Mouse (Mus musculus) neural tube, embryonic 14.5 days (tissue): ENCODE measurements at regions not wholly inside any gene's neighbourhood (a gene's known extent, or its start where the extent isn't known, plus 50 kb on each side); places are given as distances from the start of the nearest gene placed in this dataset.

Source experiments
- ATAC-seq: fragments of 200-750 bp; cut with Nextera tagmentation; 2 replicates; pipeline ENCODE4 v1.8.0; 2017; ENCODE audit warnings: low read depth, mild to moderate bottlenecking, moderate TSS enrichment, moderate library complexity
- H3K27ac ChIP-seq: fragments of 300-500 bp; sonication (generic); 2 replicates; pipeline ENCODE4 v1.5.1; 2014; ENCODE audit warnings: low read depth, mild to moderate bottlenecking, control low read depth, low read length, moderate library complexity, mixed read lengths
- H3K27me3 ChIP-seq: fragments of 300-500 bp; sonication (generic); 2 replicates; pipeline ENCODE4 v1.6.1; 2014; ENCODE audit warnings: low read length; ENCODE audit not compliant: control insufficient read depth, insufficient read depth
- H3K36me3 ChIP-seq: fragments of 300-500 bp; sonication (generic); 2 replicates; pipeline ENCODE4 v1.6.1; 2014; ENCODE audit warnings: low read length, mixed read lengths; ENCODE audit not compliant: control insufficient read depth, insufficient read depth
- H3K4me1 ChIP-seq: fragments of 300-500 bp; sonication (generic); 2 replicates; pipeline ENCODE4 v1.6.1; 2014; ENCODE audit warnings: low read length; ENCODE audit not compliant: control insufficient read depth, insufficient read depth
- H3K4me2 ChIP-seq: fragments of 300-500 bp; sonication (generic); 2 replicates; pipeline ENCODE4 v1.6.1; 2014; ENCODE audit warnings: mild to moderate bottlenecking, low read depth, low read length, control low read depth
- H3K4me3 ChIP-seq: fragments of 300-500 bp; sonication (generic); 2 replicates; pipeline ENCODE4 v1.5.1; 2014; ENCODE audit warnings: low read depth, low read length, control low read depth, mixed read lengths
- H3K9ac ChIP-seq: fragments of 300-500 bp; sonication (generic); replicated peaks from 2 replicates; pipeline ENCODE4 v1.6.1; 2014; ENCODE audit warnings: low read depth, mild to moderate bottlenecking, control low read depth, low read length, mixed read lengths
- H3K9me3 ChIP-seq: fragments of 300-500 bp; sonication (generic); 2 replicates; pipeline ENCODE4 v1.6.1; 2016; ENCODE audit warnings: low read length; ENCODE audit not compliant: control insufficient read depth
- WGBS: fragments of 180-500 bp; shearing (Covaris S2); extraction: QIAGEN DNeasy Blood & Tissue Kit; methylation state at CpG from one replicate; pipeline ENCODE4 v1.1.7; 2014; 5-methylcytosine and 5-hydroxymethylcytosine counted together

DNA sequence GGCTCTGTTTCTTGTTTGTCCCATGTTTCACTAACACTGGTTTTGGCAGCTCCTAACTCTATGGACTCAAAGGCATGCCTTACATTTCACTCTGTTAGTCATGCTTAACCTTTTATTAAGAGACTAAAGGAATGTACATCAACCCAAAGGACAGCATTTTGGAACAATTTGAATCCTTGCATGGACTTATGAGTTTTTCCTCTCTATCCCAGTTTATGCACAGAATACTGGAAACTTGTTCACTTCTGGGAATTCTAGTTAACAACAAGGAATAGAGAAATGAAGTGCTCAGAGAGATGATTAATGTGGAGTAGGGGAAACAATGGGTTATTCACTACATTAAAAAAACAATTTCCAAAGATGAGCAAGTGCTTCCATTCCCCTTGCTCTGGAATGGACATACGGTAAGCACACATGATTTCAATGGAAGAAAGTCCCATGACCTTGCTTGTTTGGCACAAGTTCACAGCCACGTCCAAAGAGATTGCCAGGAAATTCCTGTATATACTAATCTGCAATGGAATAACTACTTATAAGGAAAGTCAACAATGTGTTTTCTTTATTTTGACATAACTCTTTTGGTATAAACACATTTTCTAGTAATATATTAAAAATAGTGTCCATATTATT, 313.9 kb upstream of the Rasgrp1 start:
- WGBS, result 84% methylated on average over 2 of the region's 2 CpGs
- Histone ChIP-seq H3K27me3 (no peaks in the 10 kb centered on the region), H3K36me3 (no peaks in the 10 kb centered on the region)

DNA sequence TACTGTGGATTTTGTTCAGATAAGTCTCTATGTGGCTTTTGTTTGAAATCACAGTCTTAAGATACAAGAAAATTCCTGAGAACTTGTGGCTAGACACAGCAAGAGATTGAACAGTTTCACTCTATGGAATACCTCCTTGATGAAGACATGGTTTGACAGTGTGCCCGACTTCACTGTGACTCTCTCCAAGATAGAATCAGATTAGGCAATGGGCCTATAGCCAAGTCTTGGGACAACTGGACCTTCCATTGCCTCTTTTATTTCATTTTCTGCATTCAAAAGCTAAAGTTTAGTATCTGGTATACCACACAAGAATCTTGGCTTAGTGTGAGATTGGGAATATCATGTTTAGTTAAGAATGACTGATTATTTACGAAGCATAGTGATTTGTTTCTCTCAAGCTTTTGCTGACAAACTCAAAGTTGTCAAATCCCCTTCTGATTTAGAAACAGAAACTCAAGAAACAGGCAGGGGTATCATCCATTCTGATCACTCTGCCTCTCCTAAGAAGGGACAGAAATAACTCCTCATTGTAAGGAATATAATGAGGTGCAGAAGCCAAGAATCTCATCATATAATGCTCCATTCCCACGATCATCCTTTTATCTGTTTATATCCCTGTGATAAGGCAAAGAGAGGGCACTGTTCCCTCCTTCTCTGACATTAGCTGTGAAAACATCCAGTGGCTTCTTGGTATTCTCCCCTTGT, 317.6 kb upstream of the Rasgrp1 start:
- no peaks in the 10 kb centered on the region for H3K36me3 ChIP-seq
- H3K4me1 ChIP-seq, result no peaks in the 10 kb centered on the region
- 95% methylated on average over 3 of the region's 3 CpGs for whole genome bisulfite sequencing
- H3K4me2 ChIP-seq, result no peak overlapping the region
- H3K4me3 ChIP-seq, result no peak overlapping the region
- H3K27ac ChIP-seq, result no peak overlapping the region
- H3K9me3 ChIP-seq, result no peaks in the 10 kb centered on the region
- no peak overlapping the region for H3K9ac ChIP-seq
- ATAC-seq, result no peak
- no peaks in the 10 kb centered on the region for H3K27me3 ChIP-seq

More for the DNA sequence above, 313.9 kb upstream of the Rasgrp1 start:
- H3K4me2 ChIP-seq, result no peak overlapping the region
- no peaks in the 10 kb centered on the region for H3K4me1 ChIP-seq
- no peaks in the 10 kb centered on the region for H3K9me3 ChIP-seq
- no peak overlapping the region for H3K27ac ChIP-seq
- H3K4me3 ChIP-seq, result no peak overlapping the region
- no peak overlapping the region for H3K9ac ChIP-seq
- no peak for ATAC-seq

GRCm38 (mm10) chr2:117662653-117663052, 319.9 kb upstream of the Rasgrp1 start:
- Histone ChIP-seq H3K9me3 (no peaks in the 10 kb centered on the region), H3K4me3 (no peak overlapping the region), H3K9ac (no peak overlapping the region), H3K4me2 (no peak overlapping the region), H3K27me3 (no peaks in the 10 kb centered on the region), H3K36me3 (no peaks in the 10 kb centered on the region), H3K4me1 (no peaks in the 10 kb centered on the region), H3K27ac (no peak overlapping the region)
- ATAC-seq, result no peak

DNA sequence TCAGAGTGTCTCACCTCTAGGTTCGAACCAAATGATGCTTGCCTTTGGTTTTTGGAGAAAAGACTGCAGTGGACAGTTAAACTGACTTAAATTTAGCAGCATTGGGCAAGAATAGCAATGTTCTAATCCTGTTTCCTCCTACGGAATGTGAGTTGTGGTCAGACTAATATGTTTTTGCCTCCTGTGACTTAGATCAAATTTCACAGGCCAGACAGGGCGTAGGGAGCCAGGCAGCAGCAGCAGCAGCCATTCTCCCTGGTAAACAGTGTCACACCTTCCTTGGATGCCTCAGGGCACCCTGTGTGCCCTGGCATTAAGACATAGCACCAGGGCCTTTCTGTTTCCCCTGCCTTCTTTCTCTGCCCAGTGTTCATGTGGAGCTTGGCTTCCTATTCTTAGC, 323.7 kb upstream of the Rasgrp1 start:
- ATAC-seq, result no peak
- Histone ChIP-seq H3K27me3 (no peaks in the 10 kb centered on the region), H3K4me2 (no peak overlapping the region), H3K4me1 (no peaks in the 10 kb centered on the region), H3K36me3 (no peaks in the 10 kb centered on the region), H3K4me3 (no peak overlapping the region), H3K27ac (no peak overlapping the region), H3K9me3 (no peaks in the 10 kb centered on the region), H3K9ac (no peak overlapping the region)
- 79% methylated on average over 3 of the region's 3 CpGs for WGBS

- H3K27ac ChIP-seq, result no peak overlapping the region
- no peak overlapping the region for H3K9ac ChIP-seq
- no peaks in the 10 kb centered on the region for H3K27me3 ChIP-seq
- no peak overlapping the region for H3K4me3 ChIP-seq
- H3K4me2 ChIP-seq, result no peak overlapping the region
- H3K9me3 ChIP-seq, result no peaks in the 10 kb centered on the region
- no peak for ATAC-seq
- no peaks in the 10 kb centered on the region for H3K4me1 ChIP-seq
- no peaks in the 10 kb centered on the region for H3K36me3 ChIP-seq
Measured at GRCm38 (mm10) chr2:117668137-117668536, 325.3 kb upstream of the Rasgrp1 start.

DNA sequence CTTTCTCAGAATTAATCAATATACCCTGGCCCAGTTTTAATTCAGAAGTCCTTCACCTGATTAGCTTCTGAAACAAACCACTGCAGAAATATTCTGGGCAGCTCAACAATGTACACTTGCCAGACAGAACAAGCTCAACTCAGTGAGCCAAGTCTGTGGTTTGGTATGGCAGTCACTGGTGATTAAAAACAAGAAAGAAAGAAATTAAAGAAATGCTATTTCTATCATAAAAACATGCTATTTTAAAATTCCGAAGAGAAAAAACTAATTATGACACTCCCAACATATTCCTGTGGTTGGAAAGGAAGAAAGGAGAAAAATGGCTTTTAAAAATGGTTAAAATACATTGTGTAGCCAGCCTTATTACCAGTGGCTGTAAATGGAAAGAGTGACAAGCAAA, 332.1 kb upstream of the Rasgrp1 start:
- no peak overlapping the region for H3K4me2 ChIP-seq
- no peaks in the 10 kb centered on the region for H3K27me3 ChIP-seq
- H3K9me3 ChIP-seq, result no peaks in the 10 kb centered on the region
- H3K4me1 ChIP-seq, result no peaks in the 10 kb centered on the region
- no peak overlapping the region for H3K9ac ChIP-seq
- ATAC-seq, result no peak
- H3K36me3 ChIP-seq, result no peaks in the 10 kb centered on the region
- H3K4me3 ChIP-seq, result no peak overlapping the region
- no peak overlapping the region for H3K27ac ChIP-seq
- WGBS, result 78% methylated on average over 1 of the region's 1 CpGs

DNA sequence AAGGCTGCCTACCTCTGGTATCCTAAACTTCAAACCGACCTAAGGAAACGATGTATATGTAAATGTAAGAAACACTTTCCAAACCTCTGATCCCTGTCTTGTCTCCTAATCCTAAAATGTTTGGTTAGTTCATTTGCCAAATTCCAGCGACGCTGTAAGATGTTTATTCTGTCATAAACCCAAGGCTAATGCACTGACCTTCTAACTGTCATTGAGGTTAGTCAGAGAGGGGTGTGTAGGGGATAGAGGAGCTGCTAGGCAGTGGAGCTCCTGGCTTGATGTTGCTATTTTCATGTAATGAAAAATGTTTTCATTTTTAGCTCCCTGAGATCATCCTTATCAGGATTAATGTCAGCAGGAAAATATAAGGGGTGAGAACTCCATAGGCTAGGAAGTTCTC, 335.8 kb upstream of the Rasgrp1 start:
- Histone ChIP-seq H3K27me3 (no peaks in the 10 kb centered on the region), H3K9me3 (no peaks in the 10 kb centered on the region), H3K36me3 (no peaks in the 10 kb centered on the region), H3K4me3 (no peak overlapping the region), H3K9ac (no peak overlapping the region), H3K4me2 (no peak overlapping the region), H3K4me1 (no peaks in the 10 kb centered on the region), H3K27ac (no peak overlapping the region)
- ATAC-seq, result no peak
- 72% methylated on average over 4 of the region's 4 CpGs for WGBS

DNA sequence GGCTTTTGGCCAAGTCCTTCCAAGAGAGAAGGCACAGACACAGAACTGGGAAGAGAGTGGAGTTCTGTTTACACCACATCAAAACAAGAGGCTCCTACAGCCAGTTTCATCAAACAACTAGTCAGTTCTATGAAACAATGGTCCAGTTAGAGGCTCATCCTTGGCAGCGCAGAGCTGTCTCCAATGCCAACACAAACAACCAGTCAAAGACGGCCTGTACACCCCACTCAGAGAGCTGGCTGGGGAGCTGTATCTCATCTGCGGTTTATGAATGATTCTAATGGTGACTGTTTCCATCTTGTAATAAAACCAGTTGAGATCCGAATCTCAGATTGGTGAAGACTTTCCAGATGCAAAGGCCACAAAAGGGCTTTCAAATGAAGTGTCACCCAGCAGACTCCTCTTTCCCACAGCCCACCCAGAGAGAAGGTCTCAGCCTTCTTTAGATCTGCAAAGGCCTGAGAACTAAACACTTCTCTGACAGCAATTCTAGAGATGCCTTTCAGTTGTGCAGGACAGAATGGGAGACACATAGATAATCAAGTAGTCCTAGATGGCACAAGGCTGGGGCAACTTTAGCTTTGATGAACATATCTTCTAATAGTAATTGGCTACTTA, 343.1 kb upstream of the Rasgrp1 start:
- Histone ChIP-seq H3K9me3 (no peaks in the 10 kb centered on the region), H3K27me3 (no peaks in the 10 kb centered on the region), H3K27ac (no peak overlapping the region), H3K9ac (no peak overlapping the region), H3K4me3 (no peak overlapping the region), H3K4me2 (no peak overlapping the region), H3K36me3 (no peaks in the 10 kb centered on the region), H3K4me1 (no peaks in the 10 kb centered on the region)
- WGBS, result 78% methylated on average over 4 of the region's 4 CpGs
- ATAC-seq, result no peak

GRCm38 (mm10) chr2:117693537-117693936, 350.7 kb upstream of the Rasgrp1 start:
- H3K4me1 ChIP-seq, result no peaks in the 10 kb centered on the region
- no peaks in the 10 kb centered on the region for H3K27me3 ChIP-seq
- no peak for ATAC-seq
- H3K9me3 ChIP-seq, result no peaks in the 10 kb centered on the region
- H3K9ac ChIP-seq, result no peak overlapping the region
- no peaks in the 10 kb centered on the region for H3K36me3 ChIP-seq
- H3K4me2 ChIP-seq, result no peak overlapping the region
- H3K4me3 ChIP-seq, result no peak overlapping the region
- 74% methylated on average over 4 of the region's 4 CpGs for WGBS
- no peak overlapping the region for H3K27ac ChIP-seq
